Mouse (Mus musculus) E14TG2a.4 (cell line): ENCODE results near the gene Abcb9.

Source experiments
- CTCF ChIP-seq: conservative IDR thresholded peaks from 2 replicates; pipeline ENCODE4 v1.5.1; 2014; ENCODE audit warnings: low read length
- NANOG ChIP-seq: IDR thresholded peaks from 2 replicates; pipeline ENCODE4 v1.6.1; 2014; ENCODE audit warnings: borderline replicate concordance, low read length, mixed read lengths
- POU5F1 ChIP-seq: IDR thresholded peaks from 2 replicates; pipeline ENCODE4 v1.6.1; 2014; ENCODE audit warnings: low read length, borderline replicate concordance

- TF ChIP-seq CTCF (no peak), POU5F1 (no peak), NANOG (no peak)
These were observed 58.8 kb downstream of the Abcb9 start for GRCm38 (mm10) chr5:124036836-124037235.
